Comparison of ENCODE assay signal across 10 mouse cellular contexts in the genomic region with DNA sequence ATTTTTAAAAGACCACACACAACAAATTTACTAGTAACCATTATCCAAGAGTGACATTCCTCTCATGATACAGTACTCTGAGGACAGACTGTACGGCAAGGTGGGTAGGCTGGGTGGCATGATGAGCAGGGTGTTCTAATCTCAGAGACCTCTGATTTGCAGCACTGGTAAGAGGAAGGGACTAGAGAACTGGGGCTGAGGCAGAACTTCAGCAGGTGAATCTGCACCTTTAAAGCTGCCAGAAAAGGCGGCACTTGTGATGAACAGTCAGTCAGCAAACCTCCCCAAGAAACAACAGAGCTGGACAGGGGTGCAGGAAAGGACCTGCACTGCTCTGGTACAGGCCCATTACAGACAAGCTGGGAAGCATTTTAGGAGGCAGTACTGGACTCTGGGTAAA. TPM values are rescaled to one million over a fixed set of nuclear protein-coding genes. Genes with fewer than 3 reads are reported as not detected.
DNase-seq lines count a peak whose midpoint lies in the region; ATAC-seq and TF ChIP-seq lines count a peak whose summit lies in the region.
"Had no signal": no experiment of that assay in that cellular context is flagged by ENCODE, and none has a peak within 500 bp of the region (broad histone marks: within the 10 kb centered on the region; RNA-seq: fewer than 3 reads in every experiment).

No protein-coding gene starts in this region.

- TF ChIP-seq CTCF in layer of hippocampus, adult 2 months (conservative IDR thresholded peaks at IDR 0.05) = no peak

- H3K9ac ChIP-seq in forebrain, embryonic 12.5 days = 0 out of 2 replicates have a peak overlapping the region, but pooled peaks have one; percentile 12
- H3K9ac ChIP-seq in forebrain, embryonic 11.5 days (ENCODE audit: low read length) = no peak overlapping the region
- peak overlapping the region; percentile 60 for H3K9ac ChIP-seq in forebrain, embryonic 14.5 days (ENCODE audit: low read length)
- peak overlapping the region; percentile 73 for H3K9ac ChIP-seq in neural tube, embryonic 13.5 days
- H3K9ac ChIP-seq: liver, embryonic 15.5 days had no signal

- 64% methylated on average over 2 of the region's 2 CpGs for WGBS in forebrain, embryonic 12.5 days
- WGBS in forebrain, embryonic 11.5 days = 67% methylated on average over 2 of the region's 2 CpGs
- 61% methylated on average over 2 of the region's 2 CpGs for WGBS in forebrain, embryonic 14.5 days
- 45% methylated on average over 2 of the region's 2 CpGs for WGBS in neural tube, embryonic 13.5 days

- no peak overlapping the region for H3K4me3 ChIP-seq in forebrain, embryonic 12.5 days (replicated peaks)
- H3K4me3 ChIP-seq in forebrain, embryonic 11.5 days (ENCODE audit: low read depth, low read length) = no peak overlapping the region
- H3K4me3 ChIP-seq in layer of hippocampus, adult 2 months = peak overlapping the region; percentile 61
- H3K4me3 ChIP-seq in forebrain, embryonic 14.5 days (ENCODE audit: low read depth, low read length) = no peak overlapping the region
- H3K4me3 ChIP-seq in neural tube, embryonic 13.5 days = peak overlapping the region; percentile 41

- no peaks in the 10 kb centered on the region for H3K9me3 ChIP-seq in forebrain, embryonic 12.5 days
- no peaks in the 10 kb centered on the region for H3K9me3 ChIP-seq in forebrain, embryonic 11.5 days (ENCODE audit: control insufficient read depth, low read length)
- H3K9me3 ChIP-seq in forebrain, embryonic 14.5 days (replicated peaks; ENCODE audit: control insufficient read depth, low read length) = no peaks in the 10 kb centered on the region
- H3K9me3 ChIP-seq in neural tube, embryonic 13.5 days = no peaks in the 10 kb centered on the region
- H3K9me3 ChIP-seq: liver, embryonic 15.5 days had no signal

- H3K27ac ChIP-seq in forebrain, embryonic 12.5 days = peak overlapping the region; percentile 50; the same call in 1 of the 2 replicates
- H3K27ac ChIP-seq in forebrain, embryonic 11.5 days (ENCODE audit: low read depth, low read length) = no peak overlapping the region
- peak overlapping the region; percentile 94 for H3K27ac ChIP-seq in layer of hippocampus, adult 2 months
- peak overlapping the region; percentile 81 for H3K27ac ChIP-seq in forebrain, embryonic 14.5 days (ENCODE audit: low read depth, low read length)
- peak overlapping the region; percentile 92 for H3K27ac ChIP-seq in neural tube, embryonic 13.5 days (replicated peaks)
- H3K27ac ChIP-seq: liver, embryonic 15.5 days had no signal

- no peaks in the 10 kb centered on the region for H3K27me3 ChIP-seq in forebrain, embryonic 12.5 days
- H3K27me3 ChIP-seq in forebrain, embryonic 11.5 days (ENCODE audit: control insufficient read depth, insufficient read depth, low read length) = no peaks in the 10 kb centered on the region
- no peaks in the 10 kb centered on the region for H3K27me3 ChIP-seq in forebrain, embryonic 14.5 days (replicated peaks; ENCODE audit: control insufficient read depth, insufficient read depth, low read length)
- H3K27me3 ChIP-seq in neural tube, embryonic 13.5 days = no peaks in the 10 kb centered on the region
- H3K27me3 ChIP-seq: liver, embryonic 15.5 days had no signal

- peak overlapping the region; percentile 53; the same call in 1 of the 2 replicates for H3K4me2 ChIP-seq in forebrain, embryonic 12.5 days
- H3K4me2 ChIP-seq in forebrain, embryonic 11.5 days (ENCODE audit: low read depth, low read length, severe bottlenecking) = no peak overlapping the region
- H3K4me2 ChIP-seq in forebrain, embryonic 14.5 days (ENCODE audit: low read length) = peak overlapping the region; percentile 57
- H3K4me2 ChIP-seq in neural tube, embryonic 13.5 days = peak overlapping the region; percentile 53

- H3K4me1 ChIP-seq in forebrain, embryonic 12.5 days = peaks cover 21% of the 10 kb centered on the region
- no peaks in the 10 kb centered on the region for H3K4me1 ChIP-seq in forebrain, embryonic 11.5 days (replicated peaks; ENCODE audit: control insufficient read depth, insufficient read depth, low read length)
- H3K4me1 ChIP-seq in forebrain, embryonic 14.5 days (ENCODE audit: control insufficient read depth, insufficient read depth, low read length) = peaks cover 12% of the 10 kb centered on the region; the same call in 1 of the 2 replicates
- peaks cover 46% of the 10 kb centered on the region for H3K4me1 ChIP-seq in neural tube, embryonic 13.5 days (replicated peaks)

- H3K36me3 ChIP-seq in forebrain, embryonic 12.5 days (replicated peaks) = no peaks in the 10 kb centered on the region
- no peaks in the 10 kb centered on the region for H3K36me3 ChIP-seq in forebrain, embryonic 11.5 days (ENCODE audit: control insufficient read depth, insufficient read depth, low read length)
- H3K36me3 ChIP-seq in forebrain, embryonic 14.5 days (ENCODE audit: control insufficient read depth, insufficient read depth, low read length) = peaks cover 5% of the 10 kb centered on the region; the same call in 1 of the 2 replicates
- H3K36me3 ChIP-seq in neural tube, embryonic 13.5 days = no peaks in the 10 kb centered on the region
- H3K36me3 ChIP-seq: liver, embryonic 15.5 days had no signal

- no peak for ATAC-seq in forebrain, embryonic 12.5 days (ENCODE audit: low FRiP score)
- ATAC-seq in forebrain, embryonic 11.5 days (replicated peaks; ENCODE audit: low FRiP score) = no peak
- 0 out of 2 replicates have a peak, but pooled peaks have one; percentile 28 for ATAC-seq in forebrain, embryonic 14.5 days
- ATAC-seq in neural tube, embryonic 13.5 days (ENCODE audit: low read depth) = no peak

- DNase-seq in forebrain, embryonic 11.5 days (ENCODE audit: low spot score) = no peak
- DNase-seq in layer of hippocampus, adult 2 months (ENCODE audit: low spot score in 2 of 2) = no peak
- no peak for DNase-seq in layer of hippocampus, adult 9-10 months (ENCODE audit: low spot score)
- DNase-seq in forebrain, embryonic 14.5 days (ENCODE audit: low spot score) = no peak
- DNase-seq in Muller cell, postnatal 12 days (ENCODE audit: inconsistent ontology term) = no peak
- no peak for DNase-seq in kidney, adult 8-10 months
- DNase-seq: gastrocnemius, postnatal 25 days had no signal

RNA-seq across cellular contexts. Expression of a gene that starts 41.9 kb away (rescaled TPM):
- polyA plus RNA-seq in forebrain, embryonic 12.5 days (2016; fragmentation: Nextera tagmentation; extraction: Ambion mirVana) = 92.2 and 103 TPM in 2 replicates
- 69.0 and 75.3 TPM in 2 replicates for polyA plus RNA-seq in forebrain, embryonic 11.5 days (2014; fragmentation: Nextera tagmentation; extraction: Ambion mirVana)
- total RNA-seq in layer of hippocampus, adult 2 months (2021) = 100 to 1,000 TPM; 244 to 252 TPM
- 115 and 159 TPM in 2 replicates for polyA plus RNA-seq in forebrain, embryonic 14.5 days (2014; fragmentation: Nextera tagmentation; extraction: Ambion mirVana)
- polyA plus RNA-seq in neural tube, embryonic 13.5 days (2015; fragmentation: Nextera tagmentation; extraction: Ambion mirVana) = 133 and 140 TPM in 2 replicates

Comparison
In these comparisons a context has a peak if more than half of its experiments do, and no peak if none do; other contexts are left out.
1. H3K4me3 ChIP-seq: peak in layer of hippocampus, adult 2 months (single experiment) and neural tube, embryonic 13.5 days (single experiment); none in forebrain, embryonic 12.5 days (single experiment), forebrain, embryonic 11.5 days (single experiment) and forebrain, embryonic 14.5 days (single experiment).